ENCODE assay signal across 8 mouse cellular contexts in the genomic region with DNA sequence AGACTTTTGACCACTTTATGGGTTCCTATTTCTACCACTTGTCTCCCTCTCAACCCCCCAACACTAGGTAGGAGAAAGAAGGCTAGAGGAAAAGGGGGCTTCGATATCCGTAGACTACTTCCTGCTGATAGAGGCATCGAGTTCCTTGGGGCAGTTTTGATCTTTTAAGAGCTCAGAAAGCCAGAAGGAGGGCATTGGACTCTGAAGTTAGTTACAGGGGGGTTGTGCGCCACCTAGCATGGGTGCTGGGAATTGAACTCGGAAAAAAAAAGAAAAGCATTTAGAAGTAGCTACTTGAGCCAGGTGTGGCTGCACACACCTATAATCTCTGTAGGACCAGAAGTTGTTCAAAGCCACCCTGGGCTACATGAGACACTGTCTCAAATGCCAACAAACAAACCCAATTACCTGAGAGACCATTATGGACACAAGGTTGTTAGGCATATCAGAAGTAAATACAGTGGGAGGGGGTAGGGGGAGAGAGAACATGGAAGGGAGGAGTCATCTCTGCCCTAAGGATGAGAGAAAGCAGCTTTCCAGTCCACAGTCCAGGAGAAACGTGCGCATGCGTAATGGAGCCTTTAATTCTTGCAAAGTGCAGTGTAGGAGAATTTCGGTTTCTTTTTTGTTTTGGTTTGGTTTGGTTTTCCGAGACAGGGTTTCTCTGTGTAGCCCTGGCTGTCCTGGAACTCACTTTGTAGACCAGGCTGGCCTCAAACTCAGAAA. TPM values are rescaled to one million over a fixed set of nuclear protein-coding genes. Genes with fewer than 3 reads are reported as not detected.
DNase-seq lines count a peak whose midpoint lies in the region; ATAC-seq and TF ChIP-seq lines count a peak whose summit lies in the region.

No protein-coding gene starts in this region.

- peaks cover 32% of the 10 kb centered on the region for H3K4me1 ChIP-seq in G1E (ENCODE audit: insufficient read depth, low read depth, low read length)

- no peak for TF ChIP-seq POLR2A in brain, embryonic 14.5 days (IDR thresholded peaks at IDR 0.05; ENCODE audit: borderline replicate concordance, extremely low read depth, insufficient read depth, insufficient read length, poor library complexity, severe bottlenecking)

- peaks cover 61% of the 10 kb centered on the region for H3K36me3 ChIP-seq in G1E (replicated peaks)

- peak; percentile 50 for DNase-seq in G1E (ENCODE audit: low spot score)
- peak; percentile 74 for DNase-seq in brain, embryonic 14.5 days (ENCODE audit: low read depth)
- DNase-seq in fibroblast of lung, adult 2 months (ENCODE audit: low read depth): peak; percentile 55
- DNase-seq in heart, postnatal 36 days: peak; percentile 53 to 57
- DNase-seq in layer of hippocampus, adult 9-11 months: peak; percentile 30
- peak; percentile 62 for DNase-seq in lung, postnatal 14 days
- DNase-seq in retina, embryonic 14.5 days (ENCODE audit: low spot score): peak; percentile 80
- DNase-seq in urinary bladder, postnatal 36 days (ENCODE audit: low spot score in 2 of 2): peak; percentile 37 to 50

- H3K27me3 ChIP-seq in G1E (ENCODE audit: insufficient read depth, low read length): no peaks in the 10 kb centered on the region

- peak overlapping the region; percentile 98 for H3K4me3 ChIP-seq in G1E (ENCODE audit: low read depth, low read length)

- ATAC-seq in G1E (ENCODE audit: extremely low read depth, insufficient number of reproducible peaks, low FRiP score, poor library complexity, severe bottlenecking): peak; percentile 46; the same call in 1 of the 2 replicates

- no peaks in the 10 kb centered on the region for H3K9me3 ChIP-seq in G1E (replicated peaks)

- intact Hi-C loops in heart, postnatal 36 days (cut with DNase I): loop anchor here (2.0 kb wide), 2 partner anchors 31 to 281 kb away; partner anchors contain the start of gene Galnt2

- TF ChIP-seq CTCF in G1E (IDR thresholded peaks at IDR 0.05; ENCODE audit: low read depth, low read length): peak; percentile 48
- peak; percentile 66; the same call in 1 of the 2 replicates for TF ChIP-seq CTCF in brain, embryonic 14.5 days (IDR thresholded peaks at IDR 0.05; ENCODE audit: borderline replicate concordance, extremely low read depth, insufficient read depth, insufficient read length)

RNA-seq across cellular contexts. Expression of gene Nup133, which starts 1.2 kb away (rescaled TPM):
- total RNA-seq in G1E (2014; fragmentation: Nextera tagmentation) (46.2 and 66.5 TPM in 2 replicates), G1E (2017) (38.3 and 42.5 TPM in 2 replicates)
- polyA plus RNA-seq in G1E (2012): 21.2 and 31.2 TPM in 2 replicates
- polyA plus RNA-seq in brain, embryonic 14.5 days (2012; rRNA removed): 20.9 and 23.2 TPM in 2 replicates
- total RNA-seq in heart, postnatal 36 days (2021): 10 to 100 TPM; 11.2 TPM

RNA-seq across cellular contexts. Expression of gene Abcb10, which starts 32.7 kb away (rescaled TPM):
- total RNA-seq in G1E (2014; fragmentation: Nextera tagmentation) (20.8 and 44.3 TPM in 2 replicates), G1E (2017) (19.6 and 21.6 TPM in 2 replicates)
- polyA plus RNA-seq in G1E (2012): 19.7 and 22.1 TPM in 2 replicates
- polyA plus RNA-seq in brain, embryonic 14.5 days (2012; rRNA removed): 16.0 and 19.5 TPM in 2 replicates
- 10 to 100 TPM; 43.2 to 52.8 TPM for total RNA-seq in heart, postnatal 36 days (2021)

RNA-seq across cellular contexts. Expression of gene Acta1, which starts 55.7 kb away (rescaled TPM):
- total RNA-seq in G1E (2014; fragmentation: Nextera tagmentation) (not detected in 2 replicates), G1E (2017) (not detected in 2 replicates)
- 0.07 TPM in 1 of 2 replicates, not detected in the other for polyA plus RNA-seq in G1E (2012)
- polyA plus RNA-seq in brain, embryonic 14.5 days (2012; rRNA removed): 9.0 and 10.3 TPM in 2 replicates
- total RNA-seq in heart, postnatal 36 days (2021): 100 to 1,000 TPM; 656 to 855 TPM

Comparison
In these comparisons a context has a peak if more than half of its experiments do, and no peak if none do; other contexts are left out.
1. Peak in every context shown above with its lines: DNase-seq, ATAC-seq and H3K4me3 ChIP-seq.
2. DNase-seq: peak in every context shown above with its lines; median percentile 80 in retina, embryonic 14.5 days; 74 in brain, embryonic 14.5 days; 62 in lung, postnatal 14 days; 55 in fibroblast of lung, adult 2 months; 55 in heart, postnatal 36 days; 50 in G1E; 44 in urinary bladder, postnatal 36 days; 30 in layer of hippocampus, adult 9-11 months.
3. RNA of gene Acta1, which starts 55.7 kb away (total RNA-seq): 656 to 855 TPM in heart, postnatal 36 days; not detected in G1E; every median in the first group is over 100 times any median in the second.